Mouse (Mus musculus) hindbrain, postnatal 0 days (tissue): ENCODE data around the gene Steap1. TPM values are rescaled to one million over a fixed set of nuclear protein-coding genes. Genes with fewer than 3 reads are reported as not detected.
A peak's percentile ranks its signal among the peaks of the same experiment; 100 is the strongest.

ENCODE experiments used
- ATAC-seq: fragments of 200-750 bp; cut with Nextera tagmentation; 2 replicates; pipeline ENCODE4 v1.8.0; 2017; ENCODE audit warnings: mild to moderate bottlenecking, moderate TSS enrichment, moderate library complexity
- DNase-seq: peaks from one replicate; pipeline ENCODE4 v3.0.0-alpha.2; 2015; ENCODE audit warnings: low spot score
- H3K27ac ChIP-seq: fragments of 300-500 bp; sonication (generic); 2 replicates; pipeline ENCODE4 v1.5.1; 2014; ENCODE audit warnings: mild to moderate bottlenecking
- H3K27me3 ChIP-seq: fragments of 300-500 bp; sonication (generic); 2 replicates; pipeline ENCODE4 v1.6.1; 2014; ENCODE audit warnings: low read length, mixed read lengths; ENCODE audit not compliant: insufficient read depth
- H3K36me3 ChIP-seq: fragments of 300-500 bp; sonication (generic); 2 replicates; pipeline ENCODE4 v1.6.1; 2014; ENCODE audit warnings: low read length, mixed read lengths; ENCODE audit not compliant: insufficient read depth
- H3K4me1 ChIP-seq: fragments of 300-500 bp; sonication (generic); 2 replicates; pipeline ENCODE4 v1.6.1; 2014; ENCODE audit warnings: antibody characterized with exemption, low read length, mixed read lengths; ENCODE audit not compliant: insufficient read depth
- H3K4me2 ChIP-seq: fragments of 300-500 bp; sonication (generic); 2 replicates; pipeline ENCODE4 v1.6.1; 2014; ENCODE audit warnings: low read depth, mild to moderate bottlenecking, low read length, moderate library complexity, mixed read lengths
- H3K4me3 ChIP-seq: fragments of 300-500 bp; sonication (generic); 2 replicates; pipeline ENCODE4 v1.5.1; 2014; ENCODE audit warnings: low read length
- H3K9ac ChIP-seq: fragments of 300-500 bp; sonication (generic); replicated peaks from 2 replicates; pipeline ENCODE4 v1.6.1; 2014; ENCODE audit warnings: mild to moderate bottlenecking, low read length, moderate library complexity, mixed read lengths
- H3K9me3 ChIP-seq: fragments of 300-500 bp; sonication (generic); 2 replicates; pipeline ENCODE4 v1.6.1; 2016; ENCODE audit warnings: low read length, mixed read lengths
- CTCF ChIP-seq: IDR thresholded peaks from 2 replicates; pipeline ENCODE4 v1.5.1; 2016; ENCODE audit warnings: antibody characterized with exemption, control low read depth, low read depth
- WGBS: fragments of 180-500 bp; shearing (Covaris S2); extraction: QIAGEN DNeasy Blood & Tissue Kit; methylation state at CpG from one replicate; pipeline ENCODE4 v1.1.7; 2014; 5-methylcytosine and 5-hydroxymethylcytosine counted together
- polyA plus RNA-seq: library from polyadenylated mRNA; unstranded; fragments of >200 nt; fragmentation: Nextera tagmentation; extraction: Ambion mirVana; gene quantifications from 2 replicates; pipeline ENCODE4 v1.2.1, GENCODE M21; 2015
- total RNA-seq: library from RNA; depleted of rRNA; stranded (reverse); fragments of >200 nt; gene quantifications from 2 replicates; pipeline ENCODE4 v1.2.3, GENCODE M21; 2014; rRNA removed

Gene Steap1
- total RNA-seq (0.43 and 2.6 TPM in 2 replicates), polyA plus RNA-seq (4.6 and 4.7 TPM in 2 replicates)

GRCm38 (mm10) chr5:5748866-5749682, at the start of gene Steap1:
Gene Steap1, minus strand, starts transcription at chr5:5749326.
- Histone ChIP-seq H3K27me3 (no peaks in the 10 kb centered on the region), H3K36me3 (no peaks in the 10 kb centered on the region), H3K9ac (peak within 1 kb of the TSS; percentile 2; the same call in 1 of the 2 replicates), H3K4me1 (no peaks in the 10 kb centered on the region), H3K27ac (no peak within 1 kb of the TSS), H3K4me3 (peak within 1 kb of the TSS; percentile 40), H3K9me3 (no peaks in the 10 kb centered on the region), H3K4me2 (peak within 1 kb of the TSS; percentile 94)
- ATAC-seq (peak; percentile 95), DNase-seq (peak; percentile 84)
- peak; percentile 63 for TF ChIP-seq CTCF
- WGBS = under 1% methylated on average over 70 of the region's 75 CpGs

- Histone ChIP-seq H3K4me1 (no peaks in the 10 kb centered on the region), H3K9ac (no peak overlapping the region), H3K36me3 (no peaks in the 10 kb centered on the region), H3K9me3 (no peaks in the 10 kb centered on the region), H3K27me3 (no peaks in the 10 kb centered on the region), H3K4me2 (no peak overlapping the region), H3K27ac (no peak overlapping the region), H3K4me3 (no peak overlapping the region)
- DNase-seq (no peak), ATAC-seq (no peak)
- TF ChIP-seq CTCF = no peak
- 90% methylated on average over 2 of the region's 2 CpGs for WGBS
Measured at GRCm38 (mm10) chr5:5787106-5787505, 38.0 kb upstream of the Steap1 start.

GRCm38 (mm10) chr5:5756392-5757019, 7.4 kb upstream of the Steap1 start:
- H3K9me3 ChIP-seq = no peaks in the 10 kb centered on the region
- H3K9ac ChIP-seq = no peak overlapping the region
- no peak overlapping the region for H3K4me3 ChIP-seq
- H3K36me3 ChIP-seq = no peaks in the 10 kb centered on the region
- ATAC-seq (peak; percentile 61), DNase-seq (peak; percentile 68)
- H3K4me1 ChIP-seq = no peaks in the 10 kb centered on the region
- no peak overlapping the region for H3K27ac ChIP-seq
- peak; percentile 69 for TF ChIP-seq CTCF
- H3K27me3 ChIP-seq = no peaks in the 10 kb centered on the region
- 67% methylated on average over 3 of the region's 3 CpGs for WGBS
- H3K4me2 ChIP-seq = no peak overlapping the region

- peak; percentile 89 for TF ChIP-seq CTCF
- Histone ChIP-seq H3K9me3 (no peaks in the 10 kb centered on the region), H3K27me3 (no peaks in the 10 kb centered on the region), H3K36me3 (no peaks in the 10 kb centered on the region), H3K4me1 (no peaks in the 10 kb centered on the region), H3K4me3 (no peak overlapping the region), H3K4me2 (no peak overlapping the region), H3K9ac (no peak overlapping the region), H3K27ac (no peak overlapping the region)
- ATAC-seq (no peak), DNase-seq (peak; percentile 83)
- 1% methylated on average over 9 of the region's 9 CpGs for WGBS
Measured at GRCm38 (mm10) chr5:5755039-5755438, 5.9 kb upstream of the Steap1 start.

GRCm38 (mm10) chr5:5749772-5750222, 671 bp upstream of the Steap1 start:
- Histone ChIP-seq H3K27me3 (no peaks in the 10 kb centered on the region), H3K36me3 (no peaks in the 10 kb centered on the region), H3K9ac (peak overlapping the region; percentile 2; the same call in 1 of the 2 replicates), H3K4me1 (no peaks in the 10 kb centered on the region), H3K4me2 (peak overlapping the region; percentile 94), H3K9me3 (no peaks in the 10 kb centered on the region), H3K27ac (no peak overlapping the region), H3K4me3 (peak overlapping the region; percentile 40)
- ATAC-seq = peak; percentile 65
- peak; percentile 71 for TF ChIP-seq CTCF
- peak; percentile 80 for DNase-seq
- WGBS = 1% methylated on average over 13 of the region's 13 CpGs

- H3K9me3 ChIP-seq = no peaks in the 10 kb centered on the region
- H3K4me1 ChIP-seq = no peaks in the 10 kb centered on the region
- 96% methylated on average over 9 of the region's 9 CpGs for WGBS
- DNase-seq (no peak), ATAC-seq (no peak)
- no peak for TF ChIP-seq CTCF
- no peak overlapping the region for H3K4me2 ChIP-seq
- no peak overlapping the region for H3K4me3 ChIP-seq
- H3K27ac ChIP-seq = no peak overlapping the region
- H3K27me3 ChIP-seq = no peaks in the 10 kb centered on the region
- no peaks in the 10 kb centered on the region for H3K36me3 ChIP-seq
- no peak overlapping the region for H3K9ac ChIP-seq
Measured at GRCm38 (mm10) chr5:5734445-5734844, 14.7 kb downstream of the Steap1 start.

- no peaks in the 10 kb centered on the region for H3K27me3 ChIP-seq
- no peaks in the 10 kb centered on the region for H3K36me3 ChIP-seq
- 78% methylated on average over 2 of the region's 2 CpGs for whole genome bisulfite sequencing
- no peak overlapping the region for H3K4me2 ChIP-seq
- H3K4me3 ChIP-seq = no peak overlapping the region
- TF ChIP-seq CTCF = no peak
- ATAC-seq = no peak
- no peaks in the 10 kb centered on the region for H3K4me1 ChIP-seq
- H3K9ac ChIP-seq = no peak overlapping the region
- DNase-seq = no peak
- H3K9me3 ChIP-seq = no peaks in the 10 kb centered on the region
- H3K27ac ChIP-seq = no peak overlapping the region
Measured at GRCm38 (mm10) chr5:5732858-5733257, 16.3 kb downstream of the Steap1 start.
